ENCODE assay signal across 21 mouse cellular contexts in genomic region chr19:25123461-25123860, GRCm38 (mm10).
DNase-seq lines count a peak whose midpoint lies in the region; ATAC-seq and TF ChIP-seq lines count a peak whose summit lies in the region.
"Had no signal": no experiment of that assay in that cellular context is flagged by ENCODE, and none has a peak within 500 bp of the region (broad histone marks: within the 10 kb centered on the region; RNA-seq: fewer than 3 reads in every experiment).

No protein-coding gene starts in this region.

- no peak for TF ChIP-seq EP300 in stomach, postnatal 0 days (optimal IDR thresholded peaks at IDR 0.05)

- H3K9me3 ChIP-seq in forebrain, postnatal 0 days (ENCODE audit: low read length) = no peaks in the 10 kb centered on the region
- H3K9me3 ChIP-seq in forebrain, embryonic 13.5 days (replicated peaks) = no peaks in the 10 kb centered on the region
- H3K9me3 ChIP-seq in heart, embryonic 11.5 days (replicated peaks; ENCODE audit: control insufficient read depth, low read length) = no peaks in the 10 kb centered on the region
- H3K9me3 ChIP-seq in stomach, embryonic 16.5 days (replicated peaks; ENCODE audit: control insufficient read depth, low read length) = no peaks in the 10 kb centered on the region
- H3K9me3 ChIP-seq in stomach, postnatal 0 days (ENCODE audit: control insufficient read depth, low read length) = no peaks in the 10 kb centered on the region
- H3K9me3 ChIP-seq: heart, embryonic 15.5 days; hindbrain, embryonic 10.5 days; hindbrain, embryonic 15.5 days; liver, embryonic 13.5 days had no signal

- no peaks in the 10 kb centered on the region for H3K27me3 ChIP-seq in forebrain, postnatal 0 days (ENCODE audit: insufficient read depth, low read length)
- H3K27me3 ChIP-seq in forebrain, embryonic 13.5 days = no peaks in the 10 kb centered on the region
- H3K27me3 ChIP-seq in heart, embryonic 11.5 days (ENCODE audit: control insufficient read depth, insufficient read depth, low read length) = no peaks in the 10 kb centered on the region
- H3K27me3 ChIP-seq in stomach, embryonic 16.5 days (ENCODE audit: control insufficient read depth, insufficient read depth, low read length) = no peaks in the 10 kb centered on the region
- H3K27me3 ChIP-seq in stomach, postnatal 0 days (ENCODE audit: control insufficient read depth, insufficient read depth, low read length) = no peaks in the 10 kb centered on the region
- H3K27me3 ChIP-seq: CH12.LX; heart, embryonic 15.5 days; hindbrain, embryonic 15.5 days; liver, embryonic 13.5 days had no signal

- no peaks in the 10 kb centered on the region for H3K4me1 ChIP-seq in forebrain, postnatal 0 days (ENCODE audit: insufficient read depth)
- H3K4me1 ChIP-seq in forebrain, embryonic 13.5 days = no peaks in the 10 kb centered on the region
- H3K4me1 ChIP-seq in heart, embryonic 11.5 days (ENCODE audit: control insufficient read depth, insufficient read depth, low read length) = peaks cover 6% of the 10 kb centered on the region; the same call in 1 of the 2 replicates
- peaks cover 3% of the 10 kb centered on the region; the same call in 1 of the 2 replicates for H3K4me1 ChIP-seq in stomach, embryonic 16.5 days (ENCODE audit: control insufficient read depth, insufficient read depth, low read length)
- H3K4me1 ChIP-seq in stomach, postnatal 0 days (replicated peaks; ENCODE audit: control insufficient read depth, insufficient read depth) = no peaks in the 10 kb centered on the region
- H3K4me1 ChIP-seq: hindbrain, embryonic 10.5 days; hindbrain, embryonic 15.5 days; liver, embryonic 13.5 days had no signal

- peak; percentile 27; the same call in 1 of the 2 replicates for ATAC-seq in forebrain, postnatal 0 days
- no peak for ATAC-seq in forebrain, embryonic 13.5 days
- no peak for ATAC-seq in heart, embryonic 11.5 days (replicated peaks; ENCODE audit: insufficient number of reproducible peaks, low FRiP score, low TSS enrichment)
- no peak for ATAC-seq in stomach, embryonic 16.5 days (ENCODE audit: insufficient read depth, low FRiP score)
- ATAC-seq in stomach, postnatal 0 days (ENCODE audit: low FRiP score, low TSS enrichment) = no peak
- ATAC-seq: activated CD4-positive, CD25-positive, alpha-beta regulatory T cell, adult 4 months had no signal

- no peak for TF ChIP-seq CTCF in forebrain, postnatal 0 days (IDR thresholded peaks at IDR 0.05; ENCODE audit: low read depth)
- TF ChIP-seq CTCF in stomach, postnatal 0 days (IDR thresholded peaks at IDR 0.05; ENCODE audit: low read depth) = no peak

- H3K27ac ChIP-seq in forebrain, postnatal 0 days (ENCODE audit: low read depth, low read length) = 0 out of 2 replicates have a peak overlapping the region, but pooled peaks have one; percentile 54
- H3K27ac ChIP-seq in forebrain, embryonic 13.5 days = no peak overlapping the region
- H3K27ac ChIP-seq in heart, embryonic 11.5 days (ENCODE audit: low read depth, low read length) = no peak overlapping the region
- no peak overlapping the region for H3K27ac ChIP-seq in stomach, embryonic 16.5 days (ENCODE audit: low read length)
- no peak overlapping the region for H3K27ac ChIP-seq in stomach, postnatal 0 days (replicated peaks)
- H3K27ac ChIP-seq: heart, embryonic 15.5 days; hindbrain, embryonic 10.5 days; hindbrain, embryonic 15.5 days; liver, embryonic 13.5 days had no signal

- WGBS in forebrain, postnatal 0 days = 91% methylated on average over 5 of the region's 5 CpGs
- 90% methylated on average over 5 of the region's 5 CpGs for WGBS in forebrain, embryonic 13.5 days
- WGBS in heart, embryonic 11.5 days (ENCODE audit: insufficient replicate concordance) = 70% methylated on average over 5 of the region's 5 CpGs
- WGBS in stomach, embryonic 16.5 days = 83% methylated on average over 5 of the region's 5 CpGs
- WGBS in stomach, postnatal 0 days = 83% methylated on average over 5 of the region's 5 CpGs

- no peak for DNase-seq in forebrain, postnatal 0 days
- no peak for DNase-seq in heart, postnatal 25 days (ENCODE audit: low spot score)
- DNase-seq in stomach, postnatal 0 days (ENCODE audit: low spot score) = no peak
- DNase-seq in skeletal muscle tissue, adult 2 months (ENCODE audit: low read depth, low spot score) = peak; percentile 77
- DNase-seq in natural killer cell, adult 2 months (ENCODE audit: low spot score in 2 of 2) = no peak
- DNase-seq: adrenal gland, adult 2 months; adrenal gland, postnatal 36 days; cerebellum, adult 18-20 months; left cerebral cortex, postnatal 4 days; liver, embryonic 13.5 days; midbrain, embryonic 14.5 days; thymus, postnatal 14 days had no signal

- H3K9ac ChIP-seq in forebrain, postnatal 0 days = no peak overlapping the region
- no peak overlapping the region for H3K9ac ChIP-seq in forebrain, embryonic 13.5 days
- H3K9ac ChIP-seq in heart, embryonic 11.5 days (ENCODE audit: low read depth, low read length) = no peak overlapping the region
- no peak overlapping the region for H3K9ac ChIP-seq in stomach, embryonic 16.5 days (ENCODE audit: low read length)
- H3K9ac ChIP-seq in stomach, postnatal 0 days (ENCODE audit: low read length) = no peak overlapping the region
- H3K9ac ChIP-seq: heart, embryonic 15.5 days; hindbrain, embryonic 15.5 days; liver, embryonic 13.5 days had no signal

- intact Hi-C loops in heart, postnatal 25 days (cut with DNase I) = no loop called here

- no peak overlapping the region for H3K4me3 ChIP-seq in forebrain, postnatal 0 days (ENCODE audit: low read depth, low read length)
- H3K4me3 ChIP-seq in forebrain, embryonic 13.5 days = no peak overlapping the region
- H3K4me3 ChIP-seq in heart, embryonic 11.5 days (ENCODE audit: low read depth, low read length) = no peak overlapping the region
- H3K4me3 ChIP-seq in stomach, embryonic 16.5 days (replicated peaks; ENCODE audit: low read length) = no peak overlapping the region
- H3K4me3 ChIP-seq in stomach, postnatal 0 days (ENCODE audit: low read depth, low read length) = no peak overlapping the region
- H3K4me3 ChIP-seq: erythroblast, embryonic 14.5 days; hindbrain, embryonic 10.5 days; hindbrain, embryonic 15.5 days; liver, embryonic 13.5 days had no signal

- H3K36me3 ChIP-seq in forebrain, postnatal 0 days (ENCODE audit: insufficient read depth) = no peaks in the 10 kb centered on the region
- no peaks in the 10 kb centered on the region for H3K36me3 ChIP-seq in forebrain, embryonic 13.5 days (ENCODE audit: poor library complexity, severe bottlenecking)
- H3K36me3 ChIP-seq in heart, embryonic 11.5 days (ENCODE audit: control insufficient read depth, insufficient read depth, low read length) = no peaks in the 10 kb centered on the region
- no peaks in the 10 kb centered on the region for H3K36me3 ChIP-seq in stomach, embryonic 16.5 days (ENCODE audit: control insufficient read depth, insufficient read depth, low read length)
- no peaks in the 10 kb centered on the region for H3K36me3 ChIP-seq in stomach, postnatal 0 days (ENCODE audit: control insufficient read depth, insufficient read depth, low read length)
- H3K36me3 ChIP-seq: heart, embryonic 15.5 days; hindbrain, embryonic 10.5 days; hindbrain, embryonic 15.5 days had no signal

- H3K4me2 ChIP-seq in forebrain, postnatal 0 days (ENCODE audit: low read depth) = no peak overlapping the region
- no peak overlapping the region for H3K4me2 ChIP-seq in forebrain, embryonic 13.5 days
- peak overlapping the region; percentile 52; the same call in 1 of the 2 replicates for H3K4me2 ChIP-seq in heart, embryonic 11.5 days
- H3K4me2 ChIP-seq in stomach, embryonic 16.5 days (ENCODE audit: low read depth, low read length) = 0 out of 2 replicates have a peak overlapping the region, but pooled peaks have one; percentile 5
- H3K4me2 ChIP-seq in stomach, postnatal 0 days (replicated peaks; ENCODE audit: low read depth) = no peak overlapping the region
- H3K4me2 ChIP-seq: liver, embryonic 13.5 days had no signal

Comparison
In these comparisons a context has a peak if more than half of its experiments do, and no peak if none do; other contexts are left out.
1. H3K4me2 ChIP-seq: peak in heart, embryonic 11.5 days (single experiment) and stomach, embryonic 16.5 days (single experiment); none in forebrain, postnatal 0 days (single experiment), forebrain, embryonic 13.5 days (single experiment) and stomach, postnatal 0 days (single experiment).